Mouse (Mus musculus) layer of hippocampus, adult 9-10 months (tissue): ENCODE results near the gene Clk3.

Experiments
- DNase-seq: peaks from one replicate; pipeline ENCODE4 v3.0.0; 2022; ENCODE audit warnings: low spot score

The Clk3 gene

GRCm38 (mm10) chr9:57765364-57766351 is at the start of gene Clk3:
Gene Clk3, minus strand, starts transcription at chr9:57765860.
- no peak for DNase-seq

- no peak for DNase-seq
These were observed 49.2 kb upstream of the Clk3 start for GRCm38 (mm10) chr9:57814866-57815265.

- DNase-seq: no peak
These were observed 48.4 kb upstream of the Clk3 start for GRCm38 (mm10) chr9:57814014-57814413.

- DNase-seq: no peak
These were observed 46.4 kb upstream of the Clk3 start for GRCm38 (mm10) chr9:57811793-57812733.

- DNase-seq: no peak
These were observed 45.0 kb upstream of the Clk3 start for GRCm38 (mm10) chr9:57810691-57811090.

- no peak for DNase-seq
These were observed 43.2 kb upstream of the Clk3 start for GRCm38 (mm10) chr9:57808771-57809310.

- no peak for DNase-seq
These were observed 41.6 kb upstream of the Clk3 start for GRCm38 (mm10) chr9:57807174-57807651.

GRCm38 (mm10) chr9:57806066-57806481 is 40.4 kb upstream of the Clk3 start:
- DNase-seq: no peak

- no peak for DNase-seq
These were observed 39.6 kb upstream of the Clk3 start for GRCm38 (mm10) chr9:57805087-57805737.

GRCm38 (mm10) chr9:57803839-57804238 is 38.2 kb upstream of the Clk3 start:
- DNase-seq: no peak

GRCm38 (mm10) chr9:57803047-57803446 is 37.4 kb upstream of the Clk3 start:
- no peak for DNase-seq

- DNase-seq: no peak
These were observed 34.8 kb upstream of the Clk3 start for GRCm38 (mm10) chr9:57800325-57800975.

- no peak for DNase-seq
These were observed 33.1 kb upstream of the Clk3 start for GRCm38 (mm10) chr9:57798725-57799253.

GRCm38 (mm10) chr9:57797456-57797855 is 31.8 kb upstream of the Clk3 start:
- DNase-seq: no peak

GRCm38 (mm10) chr9:57789733-57790132 is 24.1 kb upstream of the Clk3 start:
- DNase-seq: no peak

- no peak for DNase-seq
These were observed 17.0 kb upstream of the Clk3 start for GRCm38 (mm10) chr9:57782656-57783055.

- no peak for DNase-seq
These were observed 10.1 kb upstream of the Clk3 start for GRCm38 (mm10) chr9:57775736-57776135.

GRCm38 (mm10) chr9:57775026-57775425 is 9.4 kb upstream of the Clk3 start:
- no peak for DNase-seq

- DNase-seq: no peak
These were observed 8.5 kb upstream of the Clk3 start for GRCm38 (mm10) chr9:57774168-57774567.

- no peak for DNase-seq
These were observed 8.1 kb upstream of the Clk3 start for GRCm38 (mm10) chr9:57773754-57774153.

- DNase-seq: no peak
These were observed 5.2 kb upstream of the Clk3 start for GRCm38 (mm10) chr9:57770836-57771235.
